Mouse (Mus musculus) megakaryocyte, embryonic 14.5 days (primary cell): ENCODE measurements at regions not wholly inside any gene's neighbourhood (a gene's known extent, or its start where the extent isn't known, plus 50 kb on each side); places are given as distances from the start of the nearest gene placed in this dataset.
"Not testable (repeated sequence)": the region's sequence is repeated elsewhere in the genome, so short reads cannot be mapped to it uniquely, and the experiment has no call there.

ENCODE experiments used
- FLI1 ChIP-seq: IDR thresholded peaks from 2 replicates; pipeline ENCODE4 v1.6.1; 2012; ENCODE audit warnings: low read length, inconsistent platforms, mixed read lengths
- GATA1 ChIP-seq: IDR thresholded peaks from 3 replicates; pipeline ENCODE4 v1.6.1; 2012; ENCODE audit warnings: mixed read lengths, low read length, inconsistent platforms, borderline replicate concordance

DNA sequence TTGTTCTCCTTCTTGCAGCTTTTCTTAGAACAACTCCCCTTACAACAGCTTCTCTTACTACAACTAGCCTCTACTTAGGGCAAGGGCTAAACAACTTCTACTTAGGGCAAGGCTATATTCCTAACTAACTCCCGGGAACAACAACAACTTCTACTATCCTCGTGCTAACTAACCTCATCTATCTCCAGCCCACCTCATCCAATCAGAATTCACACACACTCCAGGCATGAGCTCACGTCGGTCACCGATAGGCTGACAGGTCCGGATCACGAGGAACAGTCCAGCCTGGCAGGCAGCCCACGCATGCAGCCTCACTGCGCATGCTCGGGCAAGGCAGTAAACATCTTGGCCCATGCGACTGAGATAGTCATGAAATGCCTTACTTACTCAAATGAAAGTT, 53.3 kb upstream of the Emcn start:
- TF ChIP-seq GATA1, FLI1: not testable (repeated sequence)
